Mouse (Mus musculus) kidney, adult 2 months (tissue): Measurements from ENCODE around the gene Wnt2.

Experiments
- CTCF ChIP-seq: fragments of 200-500 bp; conservative IDR thresholded peaks from 2 replicates; pipeline ENCODE4 v1.5.1; 2011; ENCODE audit warnings: low read depth, mild to moderate bottlenecking, control low read depth, low read length, moderate library complexity, mixed read lengths; ENCODE audit not compliant: insufficient read depth, insufficient read length
- POLR2A ChIP-seq: fragments of 200-500 bp; IDR thresholded peaks from one replicate; pipeline ENCODE4 v1.6.1; 2011; ENCODE audit warnings: low read depth, low read length, control low read depth

DNA sequence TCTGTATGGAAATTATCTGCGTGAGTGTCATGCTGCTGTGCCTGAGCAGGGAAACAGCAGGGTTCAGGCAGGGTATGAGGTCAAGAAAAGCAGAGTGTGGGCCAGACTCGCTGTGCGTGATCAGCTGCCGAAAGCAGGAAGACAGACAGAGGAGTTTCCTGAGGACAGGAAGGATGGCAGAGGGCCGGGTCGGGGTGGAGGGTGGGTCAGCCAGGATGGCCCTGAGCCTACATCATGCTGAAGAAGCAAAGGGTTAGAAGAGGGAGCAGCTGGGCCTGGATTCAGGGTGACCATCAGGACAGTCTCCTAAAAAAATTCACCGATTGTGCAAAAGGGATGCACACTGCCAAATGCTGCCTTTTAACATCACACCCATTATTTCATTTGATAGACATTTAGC lies 38.8 kb downstream of the Wnt2 start:
- TF ChIP-seq POLR2A (no peak), CTCF (no peak)
